Mouse (Mus musculus) intestine, embryonic 15.5 days (tissue): Measurements from ENCODE around the gene Orm2. TPM values are rescaled to one million over a fixed set of nuclear protein-coding genes. Genes with fewer than 3 reads are reported as not detected.
A peak's percentile ranks its signal among the peaks of the same experiment; 100 is the strongest.

Experiments used
- ATAC-seq: fragments of 200-750 bp; cut with Nextera tagmentation; 2 replicates; pipeline ENCODE4 v1.8.0; 2017; ENCODE audit warnings: moderate TSS enrichment, moderate library complexity
- H3K27ac ChIP-seq: fragments of 300-500 bp; sonication (generic); 2 replicates; pipeline ENCODE4 v1.5.1; 2015; ENCODE audit warnings: mild to moderate bottlenecking, inconsistent platforms
- H3K27me3 ChIP-seq: fragments of 300-500 bp; sonication (generic); replicated peaks from 2 replicates; pipeline ENCODE4 v1.6.1; 2015; ENCODE audit warnings: inconsistent platforms
- H3K36me3 ChIP-seq: fragments of 300-500 bp; sonication (generic); 2 replicates; pipeline ENCODE4 v1.6.1; 2015; ENCODE audit warnings: inconsistent platforms
- H3K4me1 ChIP-seq: fragments of 300-500 bp; sonication (generic); replicated peaks from 2 replicates; pipeline ENCODE4 v1.6.1; 2015; ENCODE audit warnings: inconsistent platforms
- H3K4me2 ChIP-seq: fragments of 300-500 bp; sonication (generic); replicated peaks from 2 replicates; pipeline ENCODE4 v1.6.1; 2015; ENCODE audit warnings: mild to moderate bottlenecking, inconsistent platforms
- H3K4me3 ChIP-seq: fragments of 300-500 bp; sonication (generic); replicated peaks from 2 replicates; pipeline ENCODE4 v1.5.1; 2015; ENCODE audit warnings: inconsistent platforms
- H3K9ac ChIP-seq: fragments of 300-500 bp; sonication (generic); 2 replicates; pipeline ENCODE4 v1.6.1; 2015; ENCODE audit warnings: inconsistent platforms
- H3K9me3 ChIP-seq: fragments of 300-500 bp; sonication (generic); 2 replicates; pipeline ENCODE4 v1.6.1; 2016; ENCODE audit warnings: inconsistent platforms
- WGBS: fragments of 180-500 bp; shearing (Covaris S2); methylation state at CpG from one replicate; pipeline ENCODE4 v1.1.7; 2015; 5-methylcytosine and 5-hydroxymethylcytosine counted together
- polyA plus RNA-seq: library from polyadenylated mRNA; unstranded; fragments of >200 nt; fragmentation: Nextera tagmentation; extraction: Ambion mirVana; gene quantifications from 2 replicates; pipeline ENCODE4 v1.2.1, GENCODE M21; 2015

The Orm2 gene
- polyA plus RNA-seq, 1 experiment from 2014 or later = not detected

DNA sequence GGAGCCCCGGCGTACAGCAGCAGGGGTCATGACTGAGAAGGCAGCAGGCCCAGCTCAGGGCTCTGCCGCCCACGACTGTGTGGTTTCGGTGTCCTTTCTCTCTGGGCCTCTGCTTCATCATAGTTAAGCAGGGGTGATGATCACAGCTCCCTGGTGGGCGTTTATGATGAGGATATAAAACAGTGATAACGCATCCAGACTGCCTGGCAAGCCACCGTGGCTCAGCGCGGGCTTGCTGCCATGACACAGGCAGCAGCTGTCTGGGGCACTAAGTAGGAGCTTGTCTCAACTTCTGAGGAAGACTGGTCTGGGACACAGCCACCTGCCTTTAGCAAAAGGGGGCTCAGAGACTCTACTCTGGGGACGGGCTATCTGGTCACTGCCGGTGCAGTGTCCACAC, 21.2 kb downstream of the Orm2 start:
- H3K36me3 ChIP-seq = peaks cover 17% of the 10 kb centered on the region
- 81% methylated on average over 12 of the region's 12 CpGs for WGBS
- H3K4me1 ChIP-seq = no peaks in the 10 kb centered on the region

DNA sequence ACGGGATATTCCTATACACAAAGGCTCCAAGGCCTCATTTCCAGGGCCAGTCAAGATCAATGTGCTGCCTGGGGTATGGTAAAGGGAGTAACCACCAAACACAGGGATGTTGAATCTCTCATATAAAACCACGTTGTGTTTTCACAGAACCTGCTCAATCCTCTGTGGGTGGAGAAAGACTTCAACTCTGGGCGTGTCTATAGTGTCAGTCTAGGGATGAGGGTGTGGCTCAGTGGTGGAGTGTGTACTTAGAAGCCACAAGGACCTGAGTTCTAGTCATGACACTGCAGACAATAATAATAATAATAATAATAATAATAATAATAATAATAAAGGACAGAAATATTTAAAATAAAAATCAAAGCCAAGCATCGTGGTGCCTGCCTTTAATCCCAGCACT, 22.0 kb downstream of the Orm2 start:
- no peak for ATAC-seq

More for the DNA sequence above, 21.2 kb downstream of the Orm2 start:
- Histone ChIP-seq H3K9me3 (no peaks in the 10 kb centered on the region), H3K9ac (no peak overlapping the region), H3K4me3 (no peak overlapping the region), H3K27ac (no peak overlapping the region), H3K4me2 (no peak overlapping the region), H3K27me3 (no peaks in the 10 kb centered on the region)
- no peak for ATAC-seq

GRCm38 (mm10) chr4:63385253-63385652, 23.0 kb downstream of the Orm2 start:
- no peaks in the 10 kb centered on the region for H3K9me3 ChIP-seq
- ATAC-seq = no peak
- H3K9ac ChIP-seq = no peak overlapping the region
- no peak overlapping the region for H3K27ac ChIP-seq
- no peaks in the 10 kb centered on the region for H3K4me1 ChIP-seq
- no peaks in the 10 kb centered on the region for H3K27me3 ChIP-seq
- 88% methylated on average over 3 of the region's 3 CpGs for WGBS
- no peak overlapping the region for H3K4me3 ChIP-seq
- no peak overlapping the region for H3K4me2 ChIP-seq
- H3K36me3 ChIP-seq = peaks cover 9% of the 10 kb centered on the region

More for the DNA sequence above, 22.0 kb downstream of the Orm2 start:
- Histone ChIP-seq H3K4me3 (no peak overlapping the region), H3K9ac (no peak overlapping the region), H3K4me2 (no peak overlapping the region), H3K27me3 (no peaks in the 10 kb centered on the region), H3K36me3 (peaks cover 9% of the 10 kb centered on the region), H3K27ac (no peak overlapping the region), H3K9me3 (no peaks in the 10 kb centered on the region), H3K4me1 (no peaks in the 10 kb centered on the region)
- WGBS = 89% methylated on average over 4 of the region's 4 CpGs

GRCm38 (mm10) chr4:63385784-63386183, 23.5 kb downstream of the Orm2 start:
- Histone ChIP-seq H3K4me2 (no peak overlapping the region), H3K4me3 (no peak overlapping the region), H3K9ac (no peak overlapping the region), H3K9me3 (no peaks in the 10 kb centered on the region), H3K27ac (no peak overlapping the region), H3K36me3 (peaks cover 9% of the 10 kb centered on the region), H3K4me1 (0 out of 2 replicates have a peak, but pooled peaks cover 2% of the 10 kb centered on the region), H3K27me3 (no peaks in the 10 kb centered on the region)
- WGBS = 77% methylated on average over 11 of the region's 11 CpGs
- no peak for ATAC-seq

DNA sequence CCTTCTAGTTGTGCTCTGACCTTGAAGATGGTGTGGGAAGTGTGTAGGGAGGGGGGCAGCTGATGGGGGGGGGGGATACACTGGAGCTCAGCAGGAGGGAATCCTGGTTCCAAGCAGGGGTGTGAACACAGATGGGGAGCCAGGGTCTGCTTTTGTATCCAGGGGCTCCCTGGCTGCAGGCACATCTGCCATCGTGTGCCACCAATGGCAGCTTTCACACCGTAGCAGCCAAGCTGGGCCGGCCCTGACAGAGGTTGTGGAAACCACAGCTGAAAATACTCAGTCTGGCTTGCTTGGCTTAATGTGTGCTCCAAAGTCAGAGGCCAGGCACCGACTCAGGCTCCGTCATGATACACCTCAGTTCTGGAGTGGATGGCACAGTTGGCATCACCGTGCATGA, 25.8 kb downstream of the Orm2 start:
- Histone ChIP-seq H3K9ac (no peak overlapping the region), H3K4me1 (0 out of 2 replicates have a peak, but pooled peaks cover 2% of the 10 kb centered on the region), H3K36me3 (no peaks in the 10 kb centered on the region; the same call in 1 of the 2 replicates), H3K9me3 (no peaks in the 10 kb centered on the region), H3K4me2 (no peak overlapping the region), H3K27ac (no peak overlapping the region), H3K27me3 (no peaks in the 10 kb centered on the region), H3K4me3 (no peak overlapping the region)
- WGBS = 85% methylated on average over 6 of the region's 6 CpGs
- no peak for ATAC-seq

- H3K4me2 ChIP-seq = no peak overlapping the region
- H3K27ac ChIP-seq = no peak overlapping the region
- 51% methylated on average over 8 of the region's 8 CpGs for WGBS
- H3K4me1 ChIP-seq = 0 out of 2 replicates have a peak, but pooled peaks cover 2% of the 10 kb centered on the region
- H3K4me3 ChIP-seq = no peak overlapping the region
- H3K36me3 ChIP-seq = 0 out of 2 replicates have a peak, but pooled peaks cover 2% of the 10 kb centered on the region
- no peaks in the 10 kb centered on the region for H3K27me3 ChIP-seq
- no peaks in the 10 kb centered on the region for H3K9me3 ChIP-seq
- ATAC-seq = no peak
- no peak overlapping the region for H3K9ac ChIP-seq
Observed at GRCm38 (mm10) chr4:63389121-63389886, 27.1 kb downstream of the Orm2 start.

DNA sequence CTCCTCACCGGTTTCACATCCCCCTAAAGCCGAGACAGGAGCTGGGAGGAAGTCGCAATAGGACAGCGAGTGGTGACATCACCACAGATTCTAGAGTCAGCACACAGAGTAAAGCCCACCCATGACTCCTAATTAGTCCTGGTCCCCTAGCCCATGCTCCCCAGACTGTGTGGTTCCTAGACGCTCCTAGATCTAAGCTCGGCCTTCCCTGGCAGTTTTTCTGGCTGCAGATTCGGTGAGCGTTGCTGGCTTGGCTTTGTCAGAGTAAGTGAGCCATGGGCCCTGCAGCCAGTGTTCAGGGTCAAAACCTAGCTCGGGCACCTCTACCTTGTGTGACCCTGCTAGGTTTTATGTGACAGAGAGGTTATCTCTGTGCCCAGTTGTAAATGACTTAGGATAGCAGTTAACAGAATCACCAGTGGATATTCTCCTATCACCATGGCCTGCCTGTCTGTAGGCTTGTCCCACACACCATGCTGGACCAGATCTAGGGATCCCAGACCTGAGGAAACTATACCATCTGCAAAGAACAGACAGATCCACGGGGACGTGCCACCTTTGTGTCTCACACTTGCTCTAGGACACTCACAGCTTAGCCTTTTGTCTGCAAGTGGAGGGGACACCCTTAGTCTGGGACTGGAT, 27.8 kb downstream of the Orm2 start:
- Histone ChIP-seq H3K27ac (no peak overlapping the region), H3K4me2 (no peak overlapping the region), H3K9ac (no peak overlapping the region), H3K36me3 (peaks cover 6% of the 10 kb centered on the region; the same call in 1 of the 2 replicates), H3K4me3 (no peak overlapping the region), H3K9me3 (no peaks in the 10 kb centered on the region), H3K4me1 (0 out of 2 replicates have a peak, but pooled peaks cover 2% of the 10 kb centered on the region), H3K27me3 (no peaks in the 10 kb centered on the region)
- 72% methylated on average over 11 of the region's 11 CpGs for WGBS
- ATAC-seq = no peak

GRCm38 (mm10) chr4:63391322-63391721, 29.1 kb downstream of the Orm2 start:
- WGBS = 79% methylated on average over 6 of the region's 6 CpGs
- no peak overlapping the region for H3K9ac ChIP-seq
- H3K4me3 ChIP-seq = no peak overlapping the region
- no peaks in the 10 kb centered on the region for H3K27me3 ChIP-seq
- H3K4me2 ChIP-seq = no peak overlapping the region
- no peak for ATAC-seq
- no peak overlapping the region for H3K27ac ChIP-seq
- H3K4me1 ChIP-seq = 0 out of 2 replicates have a peak, but pooled peaks cover 2% of the 10 kb centered on the region
- H3K36me3 ChIP-seq = peaks cover 9% of the 10 kb centered on the region
- no peaks in the 10 kb centered on the region for H3K9me3 ChIP-seq

DNA sequence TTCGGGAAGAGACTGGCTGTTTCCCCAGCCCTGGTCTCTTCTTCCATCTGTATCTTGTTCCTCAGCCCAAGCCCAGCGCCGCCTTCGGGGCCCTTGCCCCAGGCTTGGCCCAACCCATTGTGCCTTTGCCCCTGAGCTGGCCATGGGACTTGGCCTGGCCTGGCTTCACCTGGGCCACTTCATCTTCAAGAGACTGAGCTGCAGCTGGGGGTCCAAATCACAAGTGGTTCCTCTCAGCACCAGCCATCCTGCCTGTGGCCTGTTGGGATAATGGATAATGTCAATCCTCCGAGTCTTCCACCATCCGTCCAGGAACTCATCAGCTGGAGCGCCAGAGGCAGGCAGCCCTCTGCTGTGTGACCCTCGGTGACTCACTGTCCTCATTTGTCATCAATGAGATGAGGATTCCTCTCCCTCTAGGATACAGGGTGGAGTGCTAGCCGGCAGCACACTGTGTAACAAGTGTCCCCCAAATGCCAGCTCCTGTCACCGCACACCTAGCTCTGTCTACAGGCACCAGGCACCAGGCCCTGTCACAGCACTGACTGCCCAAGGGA, 35.8 kb downstream of the Orm2 start:
- H3K9ac ChIP-seq = no peak overlapping the region
- peaks cover 25% of the 10 kb centered on the region for H3K4me1 ChIP-seq
- peaks cover 15% of the 10 kb centered on the region for H3K36me3 ChIP-seq
- no peak for ATAC-seq
- H3K4me3 ChIP-seq = no peak overlapping the region
- H3K27me3 ChIP-seq = no peaks in the 10 kb centered on the region
- no peak overlapping the region for H3K27ac ChIP-seq
- H3K4me2 ChIP-seq = no peak overlapping the region
- H3K9me3 ChIP-seq = no peaks in the 10 kb centered on the region
- 78% methylated on average over 10 of the region's 10 CpGs for WGBS

GRCm38 (mm10) chr4:63398854-63399609, 36.8 kb downstream of the Orm2 start:
- no peaks in the 10 kb centered on the region for H3K9me3 ChIP-seq
- H3K27ac ChIP-seq = 0 out of 2 replicates have a peak overlapping the region, but pooled peaks have one; percentile 11
- H3K4me3 ChIP-seq = no peak overlapping the region
- 57% methylated on average over 11 of the region's 11 CpGs for WGBS
- no peak overlapping the region for H3K9ac ChIP-seq
- ATAC-seq = no peak
- no peaks in the 10 kb centered on the region for H3K27me3 ChIP-seq
- peak overlapping the region; percentile 5; the same call in 1 of the 2 replicates for H3K4me2 ChIP-seq
- H3K4me1 ChIP-seq = peaks cover 33% of the 10 kb centered on the region
- peaks cover 15% of the 10 kb centered on the region for H3K36me3 ChIP-seq

DNA sequence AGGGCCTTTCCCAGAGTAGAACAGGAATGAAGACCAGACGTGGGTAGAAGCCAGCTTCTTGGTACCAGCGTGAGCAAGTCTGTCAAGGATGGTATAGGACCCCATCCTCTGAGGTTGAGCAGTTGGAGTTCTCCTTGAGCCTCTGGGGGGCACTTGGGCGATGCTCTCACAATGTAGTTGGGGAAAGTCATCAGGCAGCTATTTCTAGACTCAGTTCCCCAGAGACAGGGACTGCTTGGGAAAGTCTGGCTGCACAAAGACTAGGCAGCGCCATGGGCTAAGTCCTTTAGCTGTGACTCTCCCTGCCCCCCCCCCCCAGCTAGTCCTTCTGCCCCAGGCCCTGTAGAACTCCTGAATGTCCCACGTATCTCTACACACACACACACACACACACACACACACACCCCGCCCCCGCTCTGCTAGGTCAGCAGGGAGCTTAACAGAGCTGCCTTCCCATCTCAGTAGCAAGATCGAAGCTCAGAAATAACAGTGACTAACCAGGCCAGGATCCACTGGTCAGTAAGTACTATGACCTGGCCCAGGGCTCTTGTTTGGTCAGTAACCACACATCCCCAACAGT, 37.5 kb downstream of the Orm2 start:
- H3K4me1 ChIP-seq = peaks cover 40% of the 10 kb centered on the region
- 73% methylated on average over 8 of the region's 8 CpGs for WGBS
- H3K27ac ChIP-seq = 0 out of 2 replicates have a peak overlapping the region, but pooled peaks have one; percentile 11
- no peaks in the 10 kb centered on the region for H3K27me3 ChIP-seq
- H3K4me2 ChIP-seq = peak overlapping the region; percentile 5; the same call in 1 of the 2 replicates
- no peak overlapping the region for H3K4me3 ChIP-seq
- H3K9ac ChIP-seq = no peak overlapping the region
- ATAC-seq = no peak
- H3K36me3 ChIP-seq = peaks cover 12% of the 10 kb centered on the region
- H3K9me3 ChIP-seq = no peaks in the 10 kb centered on the region
